Mouse (Mus musculus) mesoderm, embryonic 11.5 days (tissue): Measurements from ENCODE around the gene Nxpe2.
"Not testable (repeated sequence)": the region's sequence is repeated elsewhere in the genome, so short reads cannot be mapped to it uniquely, and the experiment has no call there.

Experiments
- DNase-seq: peaks from one replicate; pipeline ENCODE4 v3.0.0-alpha.2; 2012; ENCODE audit warnings: low read depth, low spot score

Gene Nxpe2

GRCm38 (mm10) chr9:48353148-48353698 lies at the start of gene Nxpe2:
TSS of gene Nxpe2 (minus strand) at chr9:48353454.
- DNase-seq = no peak

DNA sequence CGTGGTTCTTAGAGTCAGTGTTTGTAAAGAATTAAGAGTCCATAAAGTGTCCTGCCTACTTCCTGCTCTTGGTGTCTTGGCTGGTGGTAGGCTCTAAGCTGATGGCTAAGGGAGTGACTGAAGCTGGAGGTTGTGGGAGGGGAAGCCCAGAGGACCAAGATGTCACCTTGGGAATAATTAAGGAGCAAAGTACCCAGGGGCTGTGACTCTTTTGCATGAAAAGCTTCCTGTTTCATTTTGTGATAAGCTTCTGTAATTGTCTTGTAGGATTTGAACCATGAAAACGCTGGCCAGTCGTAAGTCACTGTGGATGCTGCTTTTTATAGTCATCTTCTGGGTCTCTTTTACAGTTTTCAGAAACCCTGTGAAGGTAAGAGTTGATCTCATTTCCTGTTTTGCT lies 36.7 kb upstream of the Nxpe2 start:
- no peak for DNase-seq

DNA sequence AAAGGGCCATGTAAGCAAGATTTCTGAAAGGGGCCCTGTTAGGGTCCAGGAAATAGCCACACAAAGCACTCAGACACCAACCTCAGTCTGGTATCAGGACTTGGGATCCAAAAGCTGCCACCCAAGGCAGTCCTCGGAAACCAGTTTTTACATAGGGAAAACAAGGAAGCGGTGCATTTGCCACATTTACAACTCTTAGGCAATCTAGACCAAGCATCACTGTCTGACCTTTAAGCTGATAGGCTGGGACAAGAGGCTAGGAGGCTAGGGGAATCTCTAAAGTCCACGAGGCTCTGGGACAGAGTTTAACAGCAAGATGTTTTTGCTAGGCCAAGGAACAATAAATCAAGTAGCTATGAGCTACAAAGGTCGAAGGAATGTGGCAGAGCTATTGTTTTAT lies 35.2 kb upstream of the Nxpe2 start:
- DNase-seq = no peak

DNA sequence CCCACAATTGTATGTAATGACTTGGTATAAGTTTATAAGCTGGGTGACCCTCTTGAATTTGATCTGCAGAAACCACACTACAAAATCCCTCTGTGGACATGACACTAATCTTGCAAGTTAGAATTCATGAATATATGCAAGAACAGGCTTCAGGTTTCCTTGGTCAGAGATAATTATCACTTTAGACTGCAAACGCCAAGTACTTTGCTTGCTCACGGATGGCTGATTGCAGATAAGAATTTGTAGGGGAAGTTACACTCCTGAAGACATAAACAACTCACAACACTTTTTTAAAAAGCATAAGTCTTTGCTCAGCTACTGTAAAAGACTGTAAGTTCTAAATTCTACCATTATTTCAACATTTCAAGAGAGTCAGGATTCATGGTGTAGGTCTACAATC lies 21.1 kb upstream of the Nxpe2 start:
- DNase-seq = no peak

- DNase-seq = no peak
Observed at GRCm38 (mm10) chr9:48373232-48373878, 20.1 kb upstream of the Nxpe2 start.

DNA sequence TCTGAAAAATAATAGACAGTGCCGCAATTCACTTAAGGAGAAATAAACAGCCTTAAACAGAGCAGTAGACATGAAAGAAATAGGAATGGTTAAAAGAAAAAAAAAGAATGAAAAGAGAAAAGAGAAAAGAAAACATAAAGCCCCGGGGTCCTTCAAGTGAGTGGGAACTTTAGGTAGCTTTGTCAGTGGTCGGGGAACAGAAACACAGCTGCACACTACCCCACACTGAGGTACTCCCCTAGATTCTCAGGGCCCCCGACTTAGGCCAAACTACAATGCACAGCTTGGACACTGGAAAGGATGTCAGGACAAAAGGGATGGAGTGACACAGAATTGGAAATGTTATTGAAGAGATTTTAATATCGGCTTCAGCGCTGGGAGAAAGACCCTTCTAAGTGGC lies 9.5 kb upstream of the Nxpe2 start:
- no peak for DNase-seq

DNA sequence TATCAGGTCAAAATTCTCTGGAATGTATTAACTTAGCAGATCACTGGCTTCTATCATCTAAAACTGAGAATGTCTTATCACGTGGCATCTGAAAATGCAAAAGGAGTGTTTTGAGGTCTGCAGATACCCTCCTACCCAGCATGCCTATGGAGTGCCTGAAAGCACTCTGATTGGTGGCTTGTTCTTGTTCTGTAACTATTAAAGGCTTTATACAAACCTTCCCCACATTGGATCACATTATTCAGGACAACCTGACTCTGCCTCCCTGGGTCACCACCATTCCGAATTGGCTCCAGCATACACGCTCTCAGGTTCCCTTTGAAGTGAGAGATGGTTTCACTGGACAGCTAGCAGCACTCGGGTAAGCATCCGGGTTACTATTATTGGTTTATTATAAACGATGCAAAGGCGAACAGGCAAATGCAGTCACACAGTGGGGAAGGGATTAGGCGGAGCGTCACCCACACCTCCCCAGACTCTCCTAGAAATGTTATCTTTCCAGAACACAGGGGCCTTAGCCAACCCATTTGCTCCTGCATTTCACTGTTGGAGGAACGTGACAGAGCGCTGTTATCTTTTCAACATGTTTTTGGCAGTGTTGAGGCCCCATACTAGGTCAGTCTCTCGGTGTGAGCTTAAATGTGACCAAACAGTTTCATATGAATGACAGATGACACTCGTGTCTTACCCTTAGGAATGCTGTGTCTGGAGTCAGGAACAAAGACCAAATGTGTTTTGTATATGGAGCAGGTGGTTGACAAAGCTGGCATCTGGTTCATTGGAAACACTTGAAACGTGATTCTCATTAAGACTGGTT lies 8.8 kb upstream of the Nxpe2 start:
- no peak for DNase-seq

DNA sequence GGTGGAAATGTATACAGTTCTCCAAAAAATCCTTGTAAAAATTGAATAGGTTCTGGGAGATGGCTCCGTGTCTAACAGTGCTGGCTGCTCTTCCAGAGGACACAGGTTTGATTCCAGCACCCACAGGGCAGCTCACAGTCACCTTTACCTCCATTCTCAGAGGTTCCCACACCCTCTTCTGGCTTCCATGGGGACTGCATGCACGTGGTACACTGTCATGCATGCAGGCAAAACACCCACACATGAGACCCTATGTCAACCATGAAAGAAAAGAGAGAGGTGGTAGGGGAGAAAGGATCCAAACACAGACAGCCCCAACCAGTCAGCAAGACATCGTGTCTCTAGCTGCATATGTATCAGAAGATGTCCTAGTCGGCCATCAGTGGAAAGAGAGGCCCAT lies 7.6 kb upstream of the Nxpe2 start:
- DNase-seq = no peak

- no peak for DNase-seq
Observed at GRCm38 (mm10) chr9:48357097-48357496, 3.8 kb upstream of the Nxpe2 start.

DNA sequence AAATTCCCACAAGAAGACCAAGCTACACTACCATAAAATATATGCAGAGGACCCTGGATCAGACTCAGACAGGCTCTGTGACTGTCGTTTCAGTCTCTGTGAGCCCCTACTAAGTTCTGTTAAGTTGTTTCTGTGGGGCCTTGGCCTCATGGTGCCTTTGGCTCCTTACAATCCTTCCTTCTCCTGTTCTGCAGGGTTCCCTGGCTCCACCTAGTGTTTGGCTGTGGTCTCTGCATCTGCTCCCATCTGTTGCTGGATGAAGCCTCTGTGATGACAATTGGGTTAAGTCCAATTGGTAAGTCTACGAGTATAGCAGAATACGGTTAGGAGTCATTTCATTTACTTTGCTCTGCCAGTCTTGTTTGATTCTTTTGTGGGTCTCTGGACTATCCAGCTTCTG lies 1.5 kb upstream of the Nxpe2 start:
- DNase-seq = peak; percentile 74

DNA sequence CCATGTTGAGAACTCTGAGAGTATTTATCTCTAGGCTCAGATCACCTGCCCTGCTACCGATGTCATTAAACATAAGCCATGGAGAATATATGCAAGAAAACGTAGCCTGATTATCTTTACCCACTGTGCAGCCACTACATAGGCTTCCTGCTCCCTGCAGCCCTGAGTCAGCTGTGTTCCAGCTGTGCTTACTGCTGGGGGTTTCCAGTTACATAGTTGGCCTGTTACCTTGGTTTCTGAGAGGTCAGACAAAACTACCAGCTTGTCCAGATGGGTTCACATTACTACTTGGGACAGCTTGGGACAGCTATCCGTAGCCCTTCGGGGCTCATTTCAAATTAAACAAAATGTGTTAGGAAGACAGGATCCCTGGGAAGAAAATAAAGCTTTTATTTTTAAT lies 868 bp upstream of the Nxpe2 start:
- peak; percentile 66 for DNase-seq

- no peak for DNase-seq
Observed at GRCm38 (mm10) chr9:48345866-48346265, 7.4 kb downstream of the Nxpe2 start.

- no peak for DNase-seq
Observed at GRCm38 (mm10) chr9:48345456-48345855, 7.8 kb downstream of the Nxpe2 start.

DNA sequence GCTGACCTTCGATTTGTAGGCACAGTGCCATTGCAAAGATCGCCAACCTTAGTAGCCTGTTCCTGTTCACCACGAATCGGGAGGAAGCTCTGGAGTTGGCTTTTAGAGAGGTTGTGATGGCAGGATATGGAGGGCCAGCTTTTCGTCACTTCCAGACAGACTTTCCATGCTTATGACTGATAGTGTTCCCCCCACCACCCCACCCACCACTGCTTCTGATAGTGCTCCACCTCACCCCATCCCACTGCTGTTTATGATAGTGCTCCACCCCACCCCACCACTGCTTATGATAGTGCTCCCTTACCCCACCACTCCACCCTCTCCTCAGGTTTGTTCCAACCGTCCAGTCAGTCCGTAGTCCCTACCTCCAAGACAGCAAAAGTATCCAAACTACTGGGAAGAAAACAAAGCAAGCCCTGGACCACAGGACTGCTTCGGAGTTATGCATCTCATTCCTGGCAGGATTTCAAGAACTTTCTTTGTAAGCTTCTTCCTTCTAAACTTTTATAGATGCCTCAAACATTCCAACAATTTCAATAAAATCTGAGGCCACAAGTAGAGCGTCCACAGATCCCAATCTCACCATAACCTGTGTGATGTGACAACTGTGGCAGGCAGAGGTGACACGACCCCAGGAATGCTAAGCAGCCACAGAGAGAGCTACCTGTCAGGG lies 12.4 kb downstream of the Nxpe2 start:
- DNase-seq = no peak

DNA sequence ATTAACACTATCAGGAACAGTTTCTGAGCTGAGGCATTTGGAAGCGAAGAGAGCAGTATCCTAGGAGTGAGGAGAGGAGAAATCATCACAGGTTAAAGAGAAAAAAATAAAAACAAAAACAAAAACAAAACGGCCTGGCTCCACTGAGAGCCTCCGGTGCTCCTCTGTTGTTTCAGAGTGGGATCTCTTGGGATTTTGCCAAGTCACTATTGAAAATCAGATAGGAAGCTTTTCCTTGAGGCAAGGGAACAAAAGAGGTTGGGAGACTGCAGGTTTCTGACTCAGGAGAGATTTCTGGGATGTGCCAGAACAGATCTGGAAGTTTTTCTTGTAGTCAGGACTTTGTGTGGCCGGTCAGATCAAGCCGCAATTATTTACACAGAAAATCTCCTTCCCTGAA lies 13.7 kb downstream of the Nxpe2 start:
- DNase-seq = no peak

DNA sequence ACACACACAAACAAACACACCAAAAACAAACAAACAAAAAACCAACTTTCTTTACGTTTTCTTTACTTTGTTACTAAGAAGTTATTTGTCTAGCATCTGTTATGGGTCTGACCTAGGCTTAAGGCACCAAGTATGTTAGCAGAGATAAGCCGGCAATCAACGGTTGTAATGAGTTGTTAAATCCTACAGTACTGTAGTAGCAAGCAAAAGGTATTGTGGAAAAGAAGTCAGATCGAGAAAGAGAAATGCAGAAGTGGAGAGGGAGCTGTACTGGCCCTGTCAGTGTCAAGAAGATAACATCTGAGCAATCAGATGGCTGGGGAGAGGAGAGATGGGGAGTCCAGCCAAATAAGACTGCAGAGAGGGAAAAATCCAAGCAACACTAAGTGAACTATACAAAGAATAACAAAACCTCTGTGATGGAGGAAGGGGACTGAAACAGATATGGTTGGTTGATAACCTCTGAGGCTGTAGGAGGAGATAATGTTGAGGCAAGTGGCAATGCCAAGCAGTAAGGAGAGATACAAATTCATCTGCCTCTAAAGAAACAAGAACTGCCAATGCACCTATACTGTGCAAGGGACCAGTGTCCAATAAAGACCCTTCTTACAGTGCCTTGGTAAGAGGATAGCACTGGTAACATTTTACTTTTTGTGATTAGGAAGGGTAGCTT lies 14.3 kb downstream of the Nxpe2 start:
- no peak for DNase-seq

DNA sequence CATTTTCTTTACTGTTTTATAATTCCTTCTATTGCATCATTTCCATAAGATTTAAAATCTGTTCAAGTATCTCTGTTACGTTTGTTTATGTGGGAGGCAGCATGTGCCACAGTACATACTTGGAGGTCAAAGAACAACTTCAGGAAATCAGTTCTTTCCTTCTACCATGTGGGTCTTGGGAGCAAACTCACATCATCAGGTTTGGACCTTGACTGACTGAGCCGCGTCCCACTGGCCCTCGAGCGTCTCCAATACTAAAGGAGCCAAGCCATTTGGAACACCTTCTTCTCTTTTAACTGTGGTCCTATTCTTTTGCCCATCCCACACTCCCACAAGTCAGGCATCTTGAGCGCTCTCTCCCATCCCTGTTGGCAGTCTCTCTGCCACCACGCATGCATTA lies 23.7 kb downstream of the Nxpe2 start:
- no peak for DNase-seq

- no peak for DNase-seq
Observed at GRCm38 (mm10) chr9:48326338-48326737, 26.9 kb downstream of the Nxpe2 start.

DNA sequence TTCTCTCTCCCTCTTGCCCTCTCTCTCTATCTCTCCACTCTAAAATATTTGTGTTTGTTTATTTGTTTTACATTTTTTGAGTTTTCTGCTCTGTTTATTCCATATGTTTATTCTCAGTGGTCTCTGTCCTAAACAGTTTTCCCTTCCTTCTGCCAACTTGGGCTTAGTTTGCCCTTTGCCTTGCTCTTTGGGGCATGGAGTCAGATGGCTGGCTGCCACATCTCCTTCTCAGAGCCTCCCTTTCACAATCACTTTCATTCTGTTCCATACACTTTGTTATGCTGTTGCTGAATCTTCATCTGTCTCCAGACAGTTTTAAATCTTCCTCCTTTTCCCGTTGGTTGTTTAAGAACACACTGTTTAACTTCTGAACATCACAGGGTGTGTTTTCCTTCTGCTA lies 37.4 kb downstream of the Nxpe2 start:
- no peak for DNase-seq

- no peak for DNase-seq
Observed at GRCm38 (mm10) chr9:48314194-48314593, 39.1 kb downstream of the Nxpe2 start.

DNA sequence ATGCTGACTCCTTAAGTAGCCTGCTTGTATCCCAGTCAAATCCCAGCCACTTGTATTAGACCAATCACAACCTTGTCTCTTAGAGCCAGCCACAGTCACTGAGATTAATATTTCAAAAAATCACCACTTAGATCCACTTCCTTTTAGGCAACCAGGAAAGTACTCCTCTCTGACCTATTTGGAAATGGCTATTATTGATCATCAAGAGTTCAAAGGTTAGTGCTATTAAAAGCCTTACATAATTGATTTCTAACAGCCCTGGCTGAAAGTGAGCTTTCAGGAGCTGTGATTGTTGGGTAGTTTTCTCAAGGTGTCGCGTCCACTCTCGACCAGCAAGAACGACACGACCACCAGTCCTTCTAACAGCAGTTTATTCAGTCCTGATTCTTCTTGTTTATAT lies 42.0 kb downstream of the Nxpe2 start:
- DNase-seq = no peak

- DNase-seq = not testable (repeated sequence)
Observed at GRCm38 (mm10) chr9:48303564-48303963, 49.7 kb downstream of the Nxpe2 start.
